Mouse (Mus musculus) lung, adult 18-20 months (tissue): ENCODE results near the gene Sox12.
A peak's percentile ranks its signal among the peaks of the same experiment; 100 is the strongest.
"Not testable (repeated sequence)": the region's sequence is repeated elsewhere in the genome, so short reads cannot be mapped to it uniquely, and the experiment has no call there.

Experiments
- DNase-seq, 2 experiments: peaks; one replicate each; pipeline ENCODE4 v3.0.0; 2022; ENCODE audit warnings: mixed read lengths in 2 of 2

Sox12 gene

DNA sequence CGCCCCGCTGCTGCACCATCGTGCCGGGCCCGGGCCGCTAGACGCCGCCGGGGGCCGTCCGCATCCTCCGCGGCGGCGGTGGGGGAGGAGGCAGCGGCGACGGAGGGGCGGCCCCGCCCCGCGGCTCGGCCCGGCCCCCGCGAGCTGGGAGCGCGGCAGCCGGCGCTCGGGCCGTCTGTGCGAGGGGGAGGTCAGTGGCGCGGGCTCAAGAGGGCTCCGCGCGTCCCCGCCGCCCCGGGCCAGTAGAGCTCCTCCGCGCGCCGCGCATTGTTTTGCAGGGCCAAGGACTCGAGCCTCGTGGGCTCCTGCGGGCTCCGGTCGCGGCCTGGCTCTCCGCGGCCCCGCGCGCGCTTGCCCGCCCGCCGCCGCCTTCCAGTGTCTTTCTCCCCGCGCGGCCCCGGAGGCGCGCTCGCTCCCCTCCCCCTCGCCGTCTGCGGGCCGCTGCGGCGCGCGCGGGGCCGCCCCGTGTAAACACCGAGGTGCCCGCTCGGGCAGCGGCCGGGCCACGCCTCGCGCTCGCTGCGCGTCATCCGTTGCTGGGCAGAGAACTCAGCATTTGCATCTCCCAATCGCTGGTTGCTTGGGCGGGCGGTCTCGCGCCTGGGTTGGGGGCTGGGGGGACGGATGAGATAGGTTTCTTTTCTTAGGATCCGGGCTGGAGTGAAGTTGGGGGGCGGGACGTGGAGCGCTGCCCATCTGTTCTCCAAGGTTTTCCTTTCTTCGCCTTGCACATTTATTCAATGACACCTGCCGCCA lies at the start of gene Sox12:
Sox12 (minus strand) TSS at position 384 of the 756 bp plus-strand sequence.
- peak; percentile 95 to 96 for DNase-seq

DNA sequence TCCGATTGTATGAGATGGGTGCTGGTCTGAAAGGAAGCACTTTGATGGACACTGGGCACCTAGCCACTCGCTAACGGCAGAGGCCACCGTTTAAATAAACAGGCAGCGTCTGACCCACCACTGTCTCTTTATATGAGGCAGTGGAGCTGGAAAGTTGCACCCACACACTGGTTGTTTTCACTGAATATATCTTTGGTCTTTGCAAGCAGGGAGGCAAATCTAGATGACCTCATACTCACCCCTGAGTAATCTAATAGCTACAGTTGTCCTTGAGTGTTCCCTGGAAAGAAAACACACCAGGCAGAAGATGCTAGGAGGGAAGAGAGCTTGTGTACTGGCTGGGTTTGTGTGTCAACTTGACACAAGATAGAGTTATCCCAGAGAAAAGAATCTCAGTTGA lies 49.6 kb upstream of the Sox12 start:
- DNase-seq = no peak

DNA sequence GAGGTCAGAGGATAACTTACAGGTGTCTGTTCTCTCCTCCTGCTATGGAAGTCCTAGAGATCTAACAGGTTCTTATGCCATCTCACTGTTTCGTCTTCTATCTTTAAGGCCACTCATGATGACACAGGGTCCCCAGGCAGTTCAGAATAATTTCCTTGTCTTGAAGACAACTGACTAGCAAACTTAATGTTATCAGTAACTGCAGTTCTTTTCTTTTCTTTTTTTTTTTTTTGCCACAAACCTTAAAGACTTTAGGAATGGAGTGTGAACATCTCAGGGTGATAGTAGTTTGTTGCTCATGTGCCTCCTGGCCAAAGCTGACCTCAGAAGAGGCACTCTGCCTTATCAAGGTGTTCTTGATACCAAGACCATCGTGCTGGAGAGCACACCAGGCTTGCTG lies 48.8 kb upstream of the Sox12 start:
- no peak for DNase-seq

DNA sequence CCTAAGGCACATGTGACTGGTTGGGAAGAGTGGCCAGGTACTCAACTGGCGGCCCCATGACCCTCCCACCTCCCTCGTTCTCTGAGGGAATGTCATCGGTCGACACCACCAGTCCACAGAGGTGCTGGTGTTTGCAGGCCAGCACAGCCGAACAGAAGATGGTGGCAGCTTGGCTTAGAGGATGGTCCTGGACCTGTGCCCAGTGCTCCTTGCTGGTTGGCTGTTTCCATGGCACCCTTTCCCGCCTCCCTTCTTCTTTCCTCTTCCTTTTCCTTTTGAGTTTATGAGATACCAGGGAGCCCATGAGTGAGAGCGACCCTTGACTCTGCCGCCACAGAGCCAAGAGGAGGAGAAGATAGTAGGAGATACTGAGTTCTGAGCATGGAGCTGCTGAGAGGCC lies 45.4 kb upstream of the Sox12 start:
- no peak for DNase-seq

DNA sequence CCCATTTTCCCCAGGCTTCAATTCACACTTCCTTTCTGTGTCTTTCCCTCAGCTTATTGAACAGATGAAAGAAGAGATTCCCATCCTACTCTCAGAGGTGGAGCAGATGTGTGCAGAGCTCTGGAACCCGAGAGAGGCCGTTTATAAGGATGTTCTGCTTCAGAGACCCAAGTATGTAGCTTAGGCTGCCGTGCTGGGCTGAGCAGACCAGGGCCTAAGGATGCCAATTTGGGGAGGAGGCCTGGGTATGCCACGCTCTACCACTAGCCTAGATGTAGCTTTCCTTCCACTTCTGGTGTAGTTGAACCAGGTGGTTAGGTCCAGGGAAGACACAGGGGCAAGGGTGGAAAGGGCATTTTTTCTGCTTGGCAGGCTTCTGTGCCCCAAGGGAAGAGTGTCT lies 44.5 kb upstream of the Sox12 start:
- no peak for DNase-seq

DNA sequence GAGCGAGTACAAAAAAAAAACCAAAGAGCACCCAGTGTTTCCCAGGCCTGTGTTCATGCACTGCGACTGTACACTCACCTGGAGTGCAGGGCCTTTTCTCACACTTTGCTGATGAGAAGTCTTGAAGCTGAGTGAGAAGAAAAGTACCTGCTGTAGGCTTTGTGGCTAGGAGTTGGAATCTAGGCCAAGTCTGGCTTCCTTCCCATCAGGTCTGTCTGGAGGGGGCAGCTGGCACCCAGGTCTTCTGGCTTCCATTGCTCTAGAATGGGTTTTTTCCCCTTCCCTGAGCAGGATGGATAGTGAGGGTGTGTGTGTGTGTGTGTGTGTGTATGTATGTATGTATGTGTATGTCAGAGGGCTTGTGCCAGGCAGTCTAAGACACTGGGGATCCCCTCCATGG lies 42.0 kb upstream of the Sox12 start:
- DNase-seq = no peak

DNA sequence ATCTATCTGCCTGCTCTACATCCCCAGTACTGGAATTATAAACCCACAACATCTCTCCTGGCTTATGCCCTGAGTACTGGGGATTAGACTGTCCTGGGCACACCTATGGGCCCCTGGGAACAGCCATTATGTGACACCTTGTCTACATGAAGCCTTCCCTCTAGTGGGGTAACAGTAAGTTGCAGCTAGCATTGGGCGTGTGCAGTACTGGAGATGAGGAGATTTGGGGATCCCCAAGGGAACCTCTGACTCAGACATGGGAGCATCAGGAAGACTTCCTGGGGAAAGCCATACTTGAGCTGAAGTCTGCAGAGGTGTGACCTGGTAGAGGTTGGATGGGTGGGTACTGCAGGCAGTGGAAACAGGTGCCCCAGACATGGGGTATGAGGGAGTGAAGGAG lies 41.1 kb upstream of the Sox12 start:
- no peak for DNase-seq

DNA sequence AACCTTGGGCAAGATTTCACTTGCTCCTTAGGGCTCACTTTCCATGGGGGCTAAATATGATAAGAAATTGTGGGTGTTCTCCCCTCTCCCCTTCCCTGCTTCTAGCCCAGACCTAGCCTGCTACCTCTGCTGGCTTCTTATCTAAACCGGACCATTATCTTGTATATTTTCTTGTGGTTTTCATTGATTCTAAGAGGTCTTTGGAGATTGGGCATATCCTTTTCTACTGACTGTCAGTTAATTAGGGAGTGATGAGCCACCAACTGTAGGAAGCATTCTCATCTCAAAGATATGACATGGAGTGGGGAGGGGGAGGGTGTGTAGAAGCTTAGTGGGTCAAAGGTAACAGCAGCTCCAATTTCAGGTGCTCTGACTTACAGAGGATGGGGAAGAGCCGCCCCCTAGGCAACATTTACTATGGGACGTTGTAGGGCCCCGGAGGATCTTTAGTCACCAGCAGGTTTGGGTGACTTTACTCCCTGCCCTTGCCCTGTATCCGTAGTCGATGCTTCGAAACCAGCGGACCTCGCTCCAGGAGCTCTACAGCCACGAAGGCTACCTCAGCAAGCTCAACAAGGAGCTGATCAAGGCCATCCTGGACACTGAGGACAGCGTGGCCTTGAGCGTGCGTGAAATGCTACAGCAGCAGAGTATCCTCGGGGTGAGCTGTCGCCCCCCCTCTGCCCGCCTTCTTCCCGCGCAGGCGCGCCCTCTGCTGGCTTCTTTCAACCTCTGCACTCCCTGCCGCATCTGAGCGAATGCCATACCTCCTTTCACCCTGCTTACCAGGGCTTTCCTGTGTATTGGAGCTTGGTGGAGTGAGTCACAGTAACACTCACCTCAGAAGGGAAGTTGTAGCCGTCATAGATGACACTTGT lies 39.4 kb upstream of the Sox12 start:
- peak; percentile 70 to 79 for DNase-seq

DNA sequence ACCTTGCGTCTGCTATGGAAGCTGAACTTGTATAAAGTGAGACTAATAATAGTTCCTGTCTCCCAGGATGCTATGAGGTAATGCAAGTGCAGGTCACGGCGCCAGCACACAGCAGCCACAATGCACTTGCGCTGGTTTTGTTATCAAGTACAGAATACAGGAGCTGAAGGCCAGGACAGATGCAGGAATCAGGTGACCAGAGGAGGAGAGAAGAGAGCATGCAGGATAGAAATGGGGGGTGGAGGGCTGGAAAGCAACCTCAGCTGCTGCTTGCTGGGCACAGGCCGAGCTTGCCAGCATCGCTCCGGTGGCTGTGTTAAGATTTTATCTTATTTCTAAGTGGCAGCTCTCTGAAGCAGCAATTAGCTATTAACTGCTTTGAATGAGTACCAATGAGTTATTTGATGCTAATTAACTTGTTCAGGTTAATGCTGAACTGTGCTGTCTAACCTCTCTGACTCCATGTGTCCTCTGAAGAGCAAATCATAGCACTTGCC lies 38.6 kb upstream of the Sox12 start:
- no peak for DNase-seq

DNA sequence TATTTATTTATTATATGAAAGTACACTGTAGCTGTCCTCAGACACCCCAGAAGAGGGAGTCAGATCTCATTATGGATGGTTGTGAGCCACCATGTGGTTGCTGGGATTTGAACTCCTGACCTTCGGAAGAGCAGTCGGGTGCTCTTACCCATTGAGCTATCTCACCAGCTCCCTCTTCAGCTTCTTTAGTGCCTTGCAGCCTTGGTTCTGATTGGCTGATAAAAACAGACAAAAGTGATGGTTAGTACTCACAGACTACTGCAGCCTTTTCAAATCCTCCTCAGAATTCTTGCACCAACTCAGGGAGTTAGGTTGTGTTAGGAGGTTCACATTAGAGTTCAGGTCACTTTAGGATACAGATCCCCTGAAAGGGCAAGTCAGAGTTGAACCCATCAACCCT lies 30.6 kb upstream of the Sox12 start:
- DNase-seq = not testable (repeated sequence)

DNA sequence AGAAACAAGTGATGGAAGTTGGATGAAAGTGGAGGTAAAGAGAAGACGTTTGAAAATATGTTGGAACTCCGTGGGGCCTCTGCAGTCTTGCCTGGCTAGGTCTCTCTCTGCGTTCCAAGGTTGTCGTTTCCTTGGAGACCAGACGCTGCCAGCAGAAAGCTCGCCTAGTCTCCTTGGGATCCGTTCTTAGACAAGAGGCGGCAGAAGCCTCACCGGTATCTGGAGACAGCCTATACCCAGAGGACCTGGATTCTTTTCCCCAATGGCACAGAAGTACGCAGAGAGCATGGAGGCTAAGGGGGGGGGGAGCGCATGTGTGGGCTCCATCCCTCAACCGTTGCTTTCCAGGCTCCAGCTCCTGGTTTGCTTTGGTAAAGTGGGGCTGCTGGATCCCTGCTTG lies 29.6 kb upstream of the Sox12 start:
- peak in 1 of 2 experiments; percentile 24 for DNase-seq

DNA sequence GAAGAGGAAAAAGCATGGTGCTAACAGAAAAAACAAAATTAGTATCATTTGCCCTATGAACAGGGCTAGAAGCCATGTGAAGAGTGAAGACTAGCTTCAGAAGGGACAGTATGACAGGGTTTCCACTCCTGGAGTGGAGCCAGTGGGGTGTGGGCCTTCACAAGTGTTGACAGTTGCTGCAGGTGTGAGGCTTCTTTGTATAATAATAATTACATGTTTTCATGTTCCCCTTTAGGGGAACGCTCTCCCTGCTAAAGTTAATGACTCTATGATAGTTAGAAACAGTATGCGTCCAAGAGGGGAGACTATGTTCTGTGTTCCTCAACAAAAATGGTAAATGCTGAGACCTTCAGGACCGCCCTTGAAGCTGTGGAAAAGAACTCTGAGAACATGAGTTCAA lies 17.9 kb upstream of the Sox12 start:
- no peak for DNase-seq

DNA sequence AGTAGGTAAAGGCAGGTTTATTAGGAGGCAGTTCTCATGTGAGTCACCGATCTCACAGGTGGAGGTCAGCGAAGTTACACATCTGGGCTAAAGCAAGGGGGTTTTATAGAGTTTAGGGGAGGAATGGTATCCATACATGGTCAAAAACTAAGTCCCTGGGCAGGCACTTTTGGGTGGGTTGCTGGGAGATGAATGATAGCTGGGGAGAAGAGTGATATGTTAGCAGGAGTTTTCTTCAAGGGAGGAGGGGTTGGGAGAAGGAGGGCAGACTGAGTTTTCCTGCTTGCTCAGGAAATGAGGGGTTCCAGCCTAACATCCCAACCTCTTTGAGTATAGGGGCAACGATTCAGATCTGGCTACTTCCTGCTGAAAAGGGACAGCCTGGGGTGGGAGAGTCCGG lies 17.4 kb upstream of the Sox12 start, which contains the start of gene 6820408C15Rik:
6820408C15Rik (plus strand) TSS at position 301 of the 400 bp plus-strand sequence.
- DNase-seq = no peak

DNA sequence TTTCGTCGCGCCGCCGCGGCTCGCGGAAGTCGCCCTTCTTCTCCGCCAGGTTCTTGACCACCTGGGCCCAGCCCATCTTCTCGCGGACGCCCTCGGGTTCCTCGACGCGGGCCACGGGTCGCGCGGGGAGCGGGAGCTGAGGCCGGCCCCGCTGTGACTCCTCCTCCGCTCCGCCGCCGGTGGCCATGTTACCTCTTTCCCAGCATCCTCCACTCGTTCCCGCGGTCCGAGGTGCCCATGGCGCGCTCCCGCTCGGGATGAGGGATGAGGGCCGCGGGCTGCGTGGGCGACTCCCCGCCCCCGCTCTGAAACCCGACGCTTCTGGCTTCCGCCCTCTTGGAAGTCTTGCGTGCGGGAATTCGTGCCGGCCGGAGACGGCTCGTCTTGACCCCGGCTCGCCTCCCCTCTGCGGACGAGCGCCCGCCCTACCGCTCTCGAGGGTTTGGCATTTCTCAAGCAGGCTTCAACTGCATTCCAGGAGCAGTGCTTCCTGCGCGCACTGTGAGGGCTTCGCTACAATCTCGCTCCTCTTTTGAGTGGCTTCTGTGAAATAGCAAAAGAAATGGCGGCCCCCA lies 16.8 kb upstream of the Sox12 start, which contains the start of gene Zcchc3:
Zcchc3 (minus strand) TSS at position 437 of the 575 bp plus-strand sequence.
- DNase-seq = peak; percentile 86 to 88

DNA sequence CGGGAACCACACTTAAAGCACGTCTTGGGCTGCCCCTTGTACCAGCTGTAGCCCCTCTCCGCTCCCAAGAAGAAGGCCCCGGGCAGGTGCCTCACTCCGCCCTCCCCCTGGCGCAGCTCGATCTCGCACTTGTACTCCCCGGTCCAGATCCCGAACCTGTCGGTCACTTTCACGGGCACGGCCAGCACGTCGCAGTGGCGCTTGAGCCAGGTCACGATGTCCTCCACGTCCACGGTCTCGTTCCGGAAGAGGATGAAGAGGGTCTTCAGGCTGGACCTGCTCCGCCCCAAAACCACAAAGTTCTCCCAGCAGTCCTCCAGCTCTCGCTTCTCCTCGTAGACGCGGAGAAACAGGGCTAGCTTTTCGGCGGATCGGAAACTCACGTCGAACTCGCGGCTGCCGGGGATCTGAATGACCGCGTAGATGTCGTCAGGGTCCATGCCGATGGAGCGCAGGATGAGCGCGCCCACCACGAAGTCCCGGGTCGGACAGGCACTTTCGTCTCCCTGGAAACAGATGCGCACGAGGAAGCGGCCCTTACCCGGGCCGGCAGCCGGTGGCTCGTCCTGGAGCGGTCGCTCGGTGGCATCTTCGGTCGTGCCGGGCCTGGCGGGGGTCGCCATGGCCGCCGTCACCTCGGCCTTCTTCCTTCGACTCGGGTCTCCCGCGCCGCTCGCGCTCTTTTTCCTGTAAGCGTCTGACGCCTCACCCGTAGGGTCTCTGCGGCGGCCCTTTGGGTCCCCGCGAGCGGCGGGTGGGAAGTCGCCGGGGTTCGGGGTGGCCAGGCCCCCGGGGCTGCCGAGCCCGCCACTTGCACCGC lies 16.1 kb upstream of the Sox12 start:
- peak; percentile 30 to 41 for DNase-seq

DNA sequence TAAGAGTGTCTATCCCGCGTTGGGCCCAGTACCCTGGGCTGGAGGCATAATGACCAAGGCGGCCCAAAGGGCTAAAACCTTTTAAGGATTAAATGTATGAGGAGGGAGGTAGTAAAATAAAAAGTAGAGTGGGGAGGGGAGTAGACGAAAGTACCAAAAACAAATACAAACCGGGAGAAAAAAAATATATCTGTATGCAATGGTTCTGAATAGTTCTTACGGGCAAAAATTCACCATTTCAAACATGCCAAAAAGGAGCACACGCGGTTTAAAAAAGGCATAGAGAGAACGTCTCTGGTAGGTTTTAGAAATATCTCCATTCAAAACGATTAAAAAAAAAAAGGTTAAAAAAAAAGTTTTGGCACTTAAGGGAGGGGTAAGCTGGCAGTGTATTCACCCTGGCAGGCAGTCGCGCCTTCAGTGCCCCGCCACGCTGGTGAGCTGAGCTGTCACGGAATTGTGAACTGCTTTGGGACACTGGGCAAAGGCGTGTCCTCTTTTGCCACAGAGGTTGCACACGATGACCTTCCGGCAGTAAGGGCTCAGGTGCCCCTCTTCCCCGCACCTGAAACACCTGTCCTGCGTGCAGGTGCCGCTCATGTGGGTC lies 15.4 kb upstream of the Sox12 start:
- DNase-seq = peak; percentile 20 to 33

DNA sequence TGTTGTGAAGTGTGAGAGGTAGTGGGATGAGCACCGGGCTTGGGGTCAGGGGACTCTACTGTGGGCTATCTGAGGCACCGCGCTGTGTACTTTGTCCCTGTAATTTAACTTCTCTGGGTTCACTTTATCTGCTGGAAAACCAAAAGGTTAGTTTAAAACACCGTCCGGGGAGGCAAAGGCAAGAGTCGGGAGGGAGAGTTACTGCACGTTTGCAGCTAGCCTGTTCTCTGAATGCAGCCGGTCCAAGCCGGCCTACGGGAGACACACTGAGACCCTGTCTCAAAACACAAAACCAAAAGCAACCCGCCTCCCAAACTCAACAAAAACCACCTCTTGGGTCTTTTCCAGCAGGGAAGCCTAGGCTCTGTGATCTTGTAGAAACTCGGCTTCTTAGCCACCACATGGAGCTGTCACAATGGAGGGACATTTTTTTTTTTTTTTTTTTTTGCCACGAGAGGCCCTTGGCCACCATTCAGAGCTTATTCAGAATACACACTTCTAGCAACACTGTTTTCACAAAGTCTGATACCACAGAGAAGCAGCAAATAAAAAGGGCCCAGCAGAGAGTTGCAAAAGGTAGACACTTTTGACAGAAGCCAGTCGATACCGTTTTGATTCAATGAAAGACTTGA lies 14.8 kb upstream of the Sox12 start:
- DNase-seq = no peak

DNA sequence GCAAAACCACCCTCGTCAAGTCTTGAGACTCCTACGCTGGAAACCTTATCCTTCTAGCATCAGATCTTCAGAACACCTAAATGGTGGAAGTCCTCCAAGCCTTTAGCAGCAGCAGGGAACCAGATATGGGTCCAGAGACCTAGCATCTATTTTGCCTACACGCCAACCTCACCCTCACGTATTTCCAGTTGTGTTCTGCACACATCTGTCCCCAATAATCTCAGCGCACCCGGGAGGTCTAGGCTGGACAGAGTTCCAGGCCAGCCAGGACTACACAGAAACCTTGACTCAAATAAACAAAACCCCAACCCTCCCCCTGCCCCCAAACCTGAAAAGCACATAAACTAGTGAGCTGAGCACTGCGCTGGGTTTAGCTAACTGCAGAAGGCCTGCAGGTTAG lies 13.6 kb upstream of the Sox12 start:
- no peak for DNase-seq

DNA sequence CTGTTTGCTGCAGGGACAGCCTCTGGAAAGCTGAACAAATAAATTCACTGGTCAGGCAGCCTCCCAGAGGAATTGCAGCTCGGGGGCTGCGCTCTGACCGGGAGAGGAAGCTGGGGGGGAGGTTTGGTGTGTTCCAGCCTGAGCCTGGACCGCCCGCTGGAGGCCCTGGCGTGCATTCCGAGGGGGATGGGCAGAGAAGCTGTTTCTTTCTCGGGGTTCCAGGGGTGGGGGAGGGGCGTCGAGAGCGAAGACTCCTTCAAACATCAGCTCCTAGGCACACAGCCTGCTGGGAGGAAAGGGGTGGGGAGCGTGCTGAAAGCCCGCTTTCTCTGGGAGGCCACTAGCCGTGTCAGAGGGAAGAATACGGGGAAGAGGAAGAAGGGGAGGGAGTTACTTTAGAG lies 13.1 kb upstream of the Sox12 start:
- DNase-seq = peak; percentile 67 to 77

DNA sequence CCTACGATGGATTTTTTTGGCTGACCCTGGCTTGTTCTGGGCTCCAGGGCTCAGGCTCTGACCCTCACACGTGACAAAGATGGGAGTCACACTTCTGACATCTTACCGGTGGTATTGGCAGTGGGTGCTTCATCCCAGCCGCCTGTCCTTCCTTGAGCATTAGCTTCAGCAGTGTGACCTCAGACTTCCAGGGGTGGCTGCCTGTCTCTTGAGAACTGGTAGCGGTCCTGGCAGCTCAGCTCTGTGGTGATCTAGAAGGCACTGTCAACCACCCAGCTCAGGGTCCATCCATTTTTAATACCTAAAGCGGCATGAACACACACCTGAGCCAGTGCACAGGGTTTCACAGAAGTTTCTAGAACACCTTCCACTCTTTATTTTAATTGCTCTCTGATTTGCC lies 11.9 kb upstream of the Sox12 start:
- DNase-seq = no peak

DNA sequence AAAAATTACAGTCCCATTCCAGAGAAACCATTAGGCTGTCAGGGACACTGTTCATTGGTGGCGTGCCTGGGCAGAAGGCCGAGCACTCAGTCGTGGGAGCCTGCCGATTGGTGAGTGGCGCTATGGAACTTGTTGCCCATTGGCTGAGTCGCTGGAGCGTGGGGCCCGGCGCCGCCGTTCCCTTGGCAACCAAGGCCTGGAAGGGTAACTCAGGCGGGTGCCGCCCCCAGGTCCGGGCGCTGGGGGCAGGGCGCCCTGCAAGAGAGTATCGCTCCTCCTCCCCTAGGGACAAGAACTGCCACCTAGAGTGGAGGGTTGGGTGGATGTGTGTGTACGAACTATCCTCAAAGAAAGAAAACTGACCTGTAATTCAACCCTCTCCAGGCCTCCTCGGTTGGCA lies 8.3 kb upstream of the Sox12 start:
- DNase-seq = peak; percentile 96 to 98
